Comparison of ENCODE assay signal across 17 mouse cellular contexts in the genomic region with DNA sequence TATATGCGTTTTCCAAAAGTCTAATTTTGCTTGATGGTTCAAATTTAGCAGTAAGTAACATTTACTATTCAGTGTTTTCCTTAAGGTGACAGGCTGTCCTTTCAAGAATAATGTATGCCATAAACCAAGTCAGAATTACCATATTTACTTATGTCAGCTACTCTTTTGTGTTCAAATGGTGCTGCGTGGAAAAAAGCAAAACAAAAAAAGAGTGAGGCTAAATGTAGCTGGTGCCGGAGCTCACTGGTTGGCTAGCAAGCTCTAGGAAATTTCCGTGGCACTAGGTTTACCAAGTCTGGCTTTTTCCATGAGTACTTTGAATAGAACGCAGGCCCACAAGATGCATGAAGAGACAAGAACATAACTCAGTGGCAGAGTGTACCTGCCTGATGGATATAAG.
"Had no signal": no experiment of that assay in that cellular context is flagged by ENCODE, and none has a peak within 500 bp of the region (broad histone marks: within the 10 kb centered on the region; RNA-seq: fewer than 3 reads in every experiment).

No protein-coding gene starts in this region.

- DNase-seq: kidney, postnatal 25 days; lung, adult 2 months; lung, postnatal 36 days; midbrain, embryonic 14.5 days; right cerebral cortex, postnatal 4 days; spleen, adult 18-20 months; thymus, adult 18-20 months; thymus, postnatal 14 days had no signal

- H3K27me3 ChIP-seq: liver, embryonic 15.5 days; neural tube, embryonic 15.5 days; stomach, embryonic 15.5 days had no signal

- H3K36me3 ChIP-seq: stomach, embryonic 15.5 days had no signal

- H3K9ac ChIP-seq: liver, embryonic 15.5 days; neural tube, embryonic 15.5 days; stomach, embryonic 15.5 days had no signal

- H3K4me2 ChIP-seq: liver, embryonic 11.5 days; liver, embryonic 15.5 days; neural tube, embryonic 15.5 days; stomach, embryonic 15.5 days had no signal

- H3K4me1 ChIP-seq: limb, embryonic 10.5 days; liver, embryonic 15.5 days; midbrain, embryonic 10.5 days; neural tube, embryonic 15.5 days; stomach, embryonic 15.5 days had no signal

- H3K9me3 ChIP-seq: limb, embryonic 10.5 days; liver, embryonic 15.5 days; midbrain, embryonic 10.5 days; neural tube, embryonic 15.5 days; stomach, embryonic 15.5 days had no signal

- H3K27ac ChIP-seq: left cerebral cortex, adult 2 months; limb, embryonic 10.5 days; liver, embryonic 15.5 days; midbrain, embryonic 10.5 days; neural tube, embryonic 15.5 days; stomach, embryonic 15.5 days had no signal

- ATAC-seq: lung, postnatal 0 days had no signal

- H3K4me3 ChIP-seq: left cerebral cortex, adult 2 months; limb, embryonic 10.5 days; liver, embryonic 15.5 days; midbrain, embryonic 10.5 days; myocyte; neural tube, embryonic 15.5 days; stomach, embryonic 15.5 days had no signal
